Mouse (Mus musculus) layer of hippocampus, postnatal 36 days (tissue): ENCODE results near the gene Hoxb1. TPM values are rescaled to one million over a fixed set of nuclear protein-coding genes. Genes with fewer than 3 reads are reported as not detected.
A peak's percentile ranks its signal among the peaks of the same experiment; 100 is the strongest.

Experiments used
- DNase-seq, 2 experiments: peaks; one replicate each; pipeline ENCODE4 v3.0.0; 2022
- microRNA-seq, 2 experiments: library from miRNA; unstranded; fragments of <30 nt; microRNA quantifications; one replicate each; pipeline ENCODE4 v1.2.0; 2021
- total RNA-seq, 2 experiments: library from RNA; stranded (reverse); gene quantifications; 2 replicates each; pipeline ENCODE4 v1.2.3; 2021

Hoxb1 gene
- total RNA-seq, 2 experiments from 2014 or later, result not detected

GRCm38 (mm10) chr11:96404831-96405230 is 39.3 kb downstream of the Hoxb1 start:
- DNase-seq, result no peak

- DNase-seq, result no peak
These were observed 40.0 kb downstream of the Hoxb1 start for GRCm38 (mm10) chr11:96405541-96405940.

- DNase-seq, result peak; percentile 8 to 16
These were observed 41.9 kb downstream of the Hoxb1 start for GRCm38 (mm10) chr11:96407191-96408072.

- no peak for DNase-seq
These were observed 42.9 kb downstream of the Hoxb1 start for GRCm38 (mm10) chr11:96408234-96409010.

GRCm38 (mm10) chr11:96411019-96411418 is 45.5 kb downstream of the Hoxb1 start:
- no peak for DNase-seq

- DNase-seq, result no peak
These were observed 46.4 kb downstream of the Hoxb1 start for GRCm38 (mm10) chr11:96411934-96412333.

- no peak for DNase-seq
These were observed 47.5 kb downstream of the Hoxb1 start for GRCm38 (mm10) chr11:96412941-96413491.

- peak in 1 of 2 experiments; percentile 14 for DNase-seq
These were observed 48.0 kb downstream of the Hoxb1 start for GRCm38 (mm10) chr11:96413527-96413926.

GRCm38 (mm10) chr11:96414002-96414401 is 48.5 kb downstream of the Hoxb1 start:
- DNase-seq, result no peak

Small RNA genes within 50 kb of the gene (microRNA-seq; reads per million reads assigned to microRNA genes)
- gene Mir10a, result 18.6 to 19.7 reads per million in 2 experiments

Other genes starting within 250 kb of the Hoxb1 start
- gene Ttll6, start 232.0 kb upstream of the Hoxb1 start, total RNA-seq, result under 1 TPM; 0.27 to 0.46 TPM
- gene Hoxb13, start 171.4 kb upstream of the Hoxb1 start, total RNA-seq, result not detected
- gene Hoxb9, start 94.3 kb upstream of the Hoxb1 start, total RNA-seq, result not detected
- not detected for gene Hoxb8, start 83.8 kb upstream of the Hoxb1 start, total RNA-seq
- not detected for gene Hoxb7, start 79.1 kb upstream of the Hoxb1 start, total RNA-seq
- gene Hoxb6, start 73.3 kb upstream of the Hoxb1 start, total RNA-seq, result not detected
- gene Hoxb5, start 62.4 kb upstream of the Hoxb1 start, total RNA-seq, result not detected
- not detected for gene Hoxb4, start 47.5 kb upstream of the Hoxb1 start, total RNA-seq
- gene Hoxb3, start 42.4 kb upstream of the Hoxb1 start, total RNA-seq, result not detected
- not detected for gene Hoxb2, start 15.2 kb upstream of the Hoxb1 start, total RNA-seq
- gene Skap1, start 98.8 kb downstream of the Hoxb1 start, total RNA-seq, result 1 to 10 TPM in 1 of 2 experiments, under 1 TPM in 1; 0.60 to 1.0 TPM